Mouse (Mus musculus) ovary, postnatal 10 days (tissue): Measurements from ENCODE around the gene Dysf.

ENCODE experiments used
- DNase-seq: peaks from one replicate; pipeline ENCODE4 v3.0.0; 2022; ENCODE audit warnings: low spot score

Dysf gene

GRCm38 (mm10) chr6:84119731-84120530 is 111.5 kb downstream of the Dysf start:
- DNase-seq = no peak

GRCm38 (mm10) chr6:84124609-84125008 is 116.2 kb downstream of the Dysf start:
- DNase-seq = no peak

- DNase-seq = no peak
Measured at GRCm38 (mm10) chr6:84125101-84125500, 116.7 kb downstream of the Dysf start.

- DNase-seq = no peak
Measured at GRCm38 (mm10) chr6:84128229-84128628, 119.8 kb downstream of the Dysf start.

GRCm38 (mm10) chr6:84130867-84131266 is 122.5 kb downstream of the Dysf start:
- DNase-seq = no peak

- DNase-seq = no peak
Measured at GRCm38 (mm10) chr6:84131539-84131938, 123.1 kb downstream of the Dysf start.

GRCm38 (mm10) chr6:84133053-84133452 is 124.7 kb downstream of the Dysf start:
- no peak for DNase-seq

- DNase-seq = no peak
Measured at GRCm38 (mm10) chr6:84133996-84134721, 125.8 kb downstream of the Dysf start.

- no peak for DNase-seq
Measured at GRCm38 (mm10) chr6:84134722-84135394, 126.5 kb downstream of the Dysf start.

- no peak for DNase-seq
Measured at GRCm38 (mm10) chr6:84135709-84136108, 127.3 kb downstream of the Dysf start.

- DNase-seq = no peak
Measured at GRCm38 (mm10) chr6:84136345-84136744, 128.0 kb downstream of the Dysf start.

GRCm38 (mm10) chr6:84139932-84140331 is 131.5 kb downstream of the Dysf start:
- DNase-seq = no peak

GRCm38 (mm10) chr6:84142481-84142880 is 134.1 kb downstream of the Dysf start:
- DNase-seq = no peak

GRCm38 (mm10) chr6:84143328-84143727 is 134.9 kb downstream of the Dysf start:
- DNase-seq = no peak

GRCm38 (mm10) chr6:84144393-84144792 is 136.0 kb downstream of the Dysf start:
- DNase-seq = no peak

- DNase-seq = no peak
Measured at GRCm38 (mm10) chr6:84147206-84148004, 139.0 kb downstream of the Dysf start.

GRCm38 (mm10) chr6:84148470-84148869 is 140.1 kb downstream of the Dysf start:
- DNase-seq = no peak

- no peak for DNase-seq
Measured at GRCm38 (mm10) chr6:84154508-84154907, 146.1 kb downstream of the Dysf start.

GRCm38 (mm10) chr6:84155765-84156164 is 147.4 kb downstream of the Dysf start:
- DNase-seq = no peak

GRCm38 (mm10) chr6:84156481-84157025 is 148.2 kb downstream of the Dysf start:
- DNase-seq = no peak

- no peak for DNase-seq
Measured at GRCm38 (mm10) chr6:84159046-84159445, 150.7 kb downstream of the Dysf start.

- DNase-seq = no peak
Measured at GRCm38 (mm10) chr6:84167612-84168011, 159.2 kb downstream of the Dysf start.
